In the genomic region with DNA sequence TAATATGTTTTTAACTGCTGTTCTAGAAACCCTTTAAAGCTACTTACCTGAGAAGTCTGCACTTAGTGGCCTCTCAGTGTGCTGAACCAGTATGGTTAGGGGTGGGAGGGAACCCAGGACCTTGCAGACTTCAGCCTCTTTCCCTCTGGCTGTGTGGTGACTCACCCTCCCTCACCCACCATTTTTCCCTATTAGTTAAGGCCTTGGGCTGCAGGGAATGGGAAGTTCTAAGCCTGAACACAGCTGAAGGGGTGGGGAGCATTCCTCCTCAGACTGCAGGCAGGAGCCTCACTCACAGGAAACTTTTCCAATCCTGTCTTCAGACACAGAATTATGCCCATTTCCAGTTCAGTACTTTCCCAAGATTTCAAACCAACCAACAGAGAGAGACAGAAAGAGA, we compare ENCODE assay signal across 8 mouse cellular contexts. TPM values are rescaled to one million over a fixed set of nuclear protein-coding genes. Genes with fewer than 3 reads are reported as not detected.
DNase-seq lines count a peak whose midpoint lies in the region; ATAC-seq and TF ChIP-seq lines count a peak whose summit lies in the region.

No protein-coding gene starts in this region.

- peak overlapping the region; percentile 13; the same call in 1 of the 2 replicates for H3K9ac ChIP-seq in lung, embryonic 14.5 days
- H3K9ac ChIP-seq in liver, postnatal 0 days (replicated peaks): peak overlapping the region; percentile 99
- no peak overlapping the region for H3K9ac ChIP-seq in hindbrain, embryonic 13.5 days
- H3K9ac ChIP-seq in forebrain, embryonic 16.5 days (replicated peaks; ENCODE audit: low read depth, low read length): no peak overlapping the region

- TF ChIP-seq CTCF in lung, embryonic 14.5 days (IDR thresholded peaks at IDR 0.05; ENCODE audit: low read depth): no peak
- TF ChIP-seq CTCF in liver, postnatal 0 days (IDR thresholded peaks at IDR 0.05; ENCODE audit: low read depth): no peak

- no peak overlapping the region for H3K4me3 ChIP-seq in lung, embryonic 14.5 days (ENCODE audit: low read depth, low read length)
- H3K4me3 ChIP-seq in liver, postnatal 0 days (ENCODE audit: low read depth, low read length): peak overlapping the region; percentile 93
- no peak overlapping the region for H3K4me3 ChIP-seq in hindbrain, embryonic 13.5 days
- H3K4me3 ChIP-seq in forebrain, embryonic 16.5 days (replicated peaks; ENCODE audit: low read length): no peak overlapping the region

- no peaks in the 10 kb centered on the region for H3K9me3 ChIP-seq in lung, embryonic 14.5 days (ENCODE audit: low read depth, low read length)
- no peaks in the 10 kb centered on the region for H3K9me3 ChIP-seq in liver, postnatal 0 days (ENCODE audit: low read length)
- no peaks in the 10 kb centered on the region for H3K9me3 ChIP-seq in hindbrain, embryonic 13.5 days
- no peaks in the 10 kb centered on the region for H3K9me3 ChIP-seq in forebrain, embryonic 16.5 days (ENCODE audit: control insufficient read depth, low read length)

- DNase-seq in lung, embryonic 14.5 days: no peak
- no peak for DNase-seq in lung, postnatal 14 days
- peak; percentile 74 for DNase-seq in NIH3T3 (ENCODE audit: low read depth)
- DNase-seq in fibroblast of lung, adult 2 months (ENCODE audit: low read depth): peak; percentile 61
- DNase-seq in liver, postnatal 0 days: peak; percentile 24
- no peak for DNase-seq in retina, embryonic 14.5 days (ENCODE audit: low spot score)

- no peaks in the 10 kb centered on the region for H3K27me3 ChIP-seq in lung, embryonic 14.5 days (ENCODE audit: insufficient read depth, low read length)
- H3K27me3 ChIP-seq in liver, postnatal 0 days (ENCODE audit: insufficient read depth, low read length): no peaks in the 10 kb centered on the region
- H3K27me3 ChIP-seq in hindbrain, embryonic 13.5 days: no peaks in the 10 kb centered on the region
- no peaks in the 10 kb centered on the region for H3K27me3 ChIP-seq in forebrain, embryonic 16.5 days (replicated peaks; ENCODE audit: control insufficient read depth, insufficient read depth, low read length)

- H3K4me1 ChIP-seq in lung, embryonic 14.5 days (ENCODE audit: insufficient read depth): peaks cover 3% of the 10 kb centered on the region
- H3K4me1 ChIP-seq in liver, postnatal 0 days (ENCODE audit: insufficient read depth): peaks cover 67% of the 10 kb centered on the region
- H3K4me1 ChIP-seq in hindbrain, embryonic 13.5 days (replicated peaks): peaks cover 37% of the 10 kb centered on the region
- H3K4me1 ChIP-seq in forebrain, embryonic 16.5 days (replicated peaks; ENCODE audit: control insufficient read depth, insufficient read depth, low read length): peaks cover 23% of the 10 kb centered on the region

- no peak for TF ChIP-seq EP300 in liver, postnatal 0 days (IDR thresholded peaks at IDR 0.05; ENCODE audit: low read depth)

- H3K36me3 ChIP-seq in lung, embryonic 14.5 days (ENCODE audit: insufficient read depth): peaks cover 14% of the 10 kb centered on the region
- H3K36me3 ChIP-seq in liver, postnatal 0 days (replicated peaks; ENCODE audit: insufficient read depth, low read length): peaks cover 23% of the 10 kb centered on the region
- no peaks in the 10 kb centered on the region for H3K36me3 ChIP-seq in hindbrain, embryonic 13.5 days
- no peaks in the 10 kb centered on the region for H3K36me3 ChIP-seq in forebrain, embryonic 16.5 days (ENCODE audit: control insufficient read depth, insufficient read depth)

- no peak for ATAC-seq in lung, embryonic 14.5 days (ENCODE audit: insufficient read depth)
- no peak for ATAC-seq in liver, postnatal 0 days
- ATAC-seq in hindbrain, embryonic 13.5 days (ENCODE audit: low FRiP score): no peak
- no peak for ATAC-seq in forebrain, embryonic 16.5 days

- peak overlapping the region; percentile 65 for H3K27ac ChIP-seq in lung, embryonic 14.5 days (ENCODE audit: low read depth)
- H3K27ac ChIP-seq in liver, postnatal 0 days (ENCODE audit: low read depth): peak overlapping the region; percentile 100
- H3K27ac ChIP-seq in hindbrain, embryonic 13.5 days: no peak overlapping the region
- H3K27ac ChIP-seq in forebrain, embryonic 16.5 days (ENCODE audit: low read length): no peak overlapping the region

- peak overlapping the region; percentile 85; the same call in 1 of the 2 replicates for H3K4me2 ChIP-seq in lung, embryonic 14.5 days
- H3K4me2 ChIP-seq in liver, postnatal 0 days (ENCODE audit: low read depth, low read length): peak overlapping the region; percentile 87
- no peak overlapping the region for H3K4me2 ChIP-seq in hindbrain, embryonic 13.5 days
- no peak overlapping the region for H3K4me2 ChIP-seq in forebrain, embryonic 16.5 days (ENCODE audit: low read length)

RNA-seq across cellular contexts. Expression of a gene that starts 3.1 kb away (rescaled TPM):
- polyA plus RNA-seq in lung, embryonic 14.5 days (2014; fragmentation: Nextera tagmentation; extraction: Ambion mirVana): 617 and 664 TPM in 2 replicates
- 3,657 and 3,917 TPM in 2 replicates for polyA plus RNA-seq in liver, postnatal 0 days (2015; fragmentation: Nextera tagmentation; extraction: Ambion mirVana)
- 503 and 518 TPM in 2 replicates for polyA plus RNA-seq in hindbrain, embryonic 13.5 days (2015; fragmentation: Nextera tagmentation; extraction: Ambion mirVana)
- polyA plus RNA-seq in forebrain, embryonic 16.5 days (2015; fragmentation: Nextera tagmentation; extraction: Ambion mirVana): 369 and 398 TPM in 2 replicates

RNA-seq across cellular contexts. Expression of a gene that starts 5.9 kb away (rescaled TPM):
- 110 and 113 TPM in 2 replicates for polyA plus RNA-seq in lung, embryonic 14.5 days (2014; fragmentation: Nextera tagmentation; extraction: Ambion mirVana)
- 35.9 and 38.2 TPM in 2 replicates for polyA plus RNA-seq in liver, postnatal 0 days (2015; fragmentation: Nextera tagmentation; extraction: Ambion mirVana)
- polyA plus RNA-seq in hindbrain, embryonic 13.5 days (2015; fragmentation: Nextera tagmentation; extraction: Ambion mirVana): 125 and 141 TPM in 2 replicates
- polyA plus RNA-seq in forebrain, embryonic 16.5 days (2015; fragmentation: Nextera tagmentation; extraction: Ambion mirVana): 146 and 163 TPM in 2 replicates

RNA-seq across cellular contexts. Expression of a gene that starts 35.8 kb away (rescaled TPM):
- 20.1 and 24.9 TPM in 2 replicates for polyA plus RNA-seq in lung, embryonic 14.5 days (2014; fragmentation: Nextera tagmentation; extraction: Ambion mirVana)
- polyA plus RNA-seq in liver, postnatal 0 days (2015; fragmentation: Nextera tagmentation; extraction: Ambion mirVana): 14.8 and 16.3 TPM in 2 replicates
- polyA plus RNA-seq in hindbrain, embryonic 13.5 days (2015; fragmentation: Nextera tagmentation; extraction: Ambion mirVana): 55.0 and 63.3 TPM in 2 replicates
- polyA plus RNA-seq in forebrain, embryonic 16.5 days (2015; fragmentation: Nextera tagmentation; extraction: Ambion mirVana): 34.3 and 37.6 TPM in 2 replicates

RNA-seq across cellular contexts. Expression of a gene that starts 35.9 kb away (rescaled TPM):
- 321 and 332 TPM in 2 replicates for polyA plus RNA-seq in lung, embryonic 14.5 days (2014; fragmentation: Nextera tagmentation; extraction: Ambion mirVana)
- polyA plus RNA-seq in liver, postnatal 0 days (2015; fragmentation: Nextera tagmentation; extraction: Ambion mirVana): 163 and 165 TPM in 2 replicates
- polyA plus RNA-seq in hindbrain, embryonic 13.5 days (2015; fragmentation: Nextera tagmentation; extraction: Ambion mirVana): 279 and 287 TPM in 2 replicates
- polyA plus RNA-seq in forebrain, embryonic 16.5 days (2015; fragmentation: Nextera tagmentation; extraction: Ambion mirVana): 282 and 351 TPM in 2 replicates

RNA-seq across cellular contexts. Expression of a gene that starts 45.1 kb away (rescaled TPM):
- 20.9 and 21.3 TPM in 2 replicates for polyA plus RNA-seq in lung, embryonic 14.5 days (2014; fragmentation: Nextera tagmentation; extraction: Ambion mirVana)
- polyA plus RNA-seq in liver, postnatal 0 days (2015; fragmentation: Nextera tagmentation; extraction: Ambion mirVana): 10.9 and 13.5 TPM in 2 replicates
- polyA plus RNA-seq in hindbrain, embryonic 13.5 days (2015; fragmentation: Nextera tagmentation; extraction: Ambion mirVana): 32.1 and 33.3 TPM in 2 replicates
- polyA plus RNA-seq in forebrain, embryonic 16.5 days (2015; fragmentation: Nextera tagmentation; extraction: Ambion mirVana): 22.3 and 23.8 TPM in 2 replicates

Comparison
In these comparisons a context has a peak if more than half of its experiments do, and no peak if none do; other contexts are left out.
1. DNase-seq: peak in NIH3T3 (single experiment), fibroblast of lung, adult 2 months (single experiment) and liver, postnatal 0 days (single experiment); none in lung, embryonic 14.5 days (single experiment), lung, postnatal 14 days (single experiment) and retina, embryonic 14.5 days (single experiment).
2. H3K27ac ChIP-seq: peak in lung, embryonic 14.5 days (single experiment) and liver, postnatal 0 days (single experiment); none in hindbrain, embryonic 13.5 days (single experiment) and forebrain, embryonic 16.5 days (single experiment).
3. H3K4me2 ChIP-seq: peak in lung, embryonic 14.5 days (single experiment) and liver, postnatal 0 days (single experiment); none in hindbrain, embryonic 13.5 days (single experiment) and forebrain, embryonic 16.5 days (single experiment).
4. H3K9ac ChIP-seq: peak in lung, embryonic 14.5 days (single experiment) and liver, postnatal 0 days (single experiment); none in hindbrain, embryonic 13.5 days (single experiment) and forebrain, embryonic 16.5 days (single experiment).